Mouse (Mus musculus): ENCODE data around the gene Rnf186.
A peak's percentile ranks its signal among the peaks of the same experiment; 100 is the strongest.

Rnf186 gene

DNA sequence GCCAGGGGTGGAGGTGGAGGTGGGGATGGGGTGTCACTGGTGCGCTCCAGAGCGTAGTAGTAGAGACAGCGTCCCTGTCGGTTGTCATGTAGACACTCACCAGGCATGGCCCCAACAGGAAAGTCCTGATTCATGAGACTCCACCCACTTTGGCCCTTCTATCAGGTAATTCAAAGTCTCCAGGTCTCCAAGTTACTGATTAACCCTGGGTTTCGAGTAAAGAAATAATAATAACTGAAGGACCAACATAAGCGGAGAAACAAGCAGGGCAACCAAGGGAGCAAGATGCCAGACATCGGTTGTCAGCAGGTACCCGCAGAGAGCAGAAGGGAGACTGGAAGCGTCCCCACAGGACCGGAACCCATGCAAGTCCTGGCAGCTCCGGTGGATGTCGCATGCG, at the start of gene Rnf186:
Gene Rnf186, plus strand, starts transcription at position 247 of the 400 bp plus-strand sequence.
- no peak for DNase-seq

DNA sequence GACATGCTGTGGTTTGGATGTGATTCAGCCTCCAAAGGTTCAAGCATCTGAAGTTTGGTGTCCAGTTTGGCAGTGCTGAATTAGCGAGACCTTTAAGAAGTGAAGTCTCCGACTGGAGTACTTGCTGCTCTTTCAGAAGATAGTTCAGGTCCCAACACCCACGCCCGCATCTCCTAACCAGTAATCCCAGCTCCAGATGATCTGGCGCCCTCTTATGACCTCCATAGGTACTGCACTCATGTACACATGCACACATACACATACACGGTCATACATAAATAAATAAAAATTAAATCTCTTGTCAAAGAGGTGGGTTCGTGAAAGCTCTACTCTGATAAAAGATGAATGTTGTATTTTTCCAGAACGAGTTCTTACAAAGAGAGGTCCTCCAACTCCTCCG, 49.6 kb upstream of the Rnf186 start:
- no peak for DNase-seq

DNA sequence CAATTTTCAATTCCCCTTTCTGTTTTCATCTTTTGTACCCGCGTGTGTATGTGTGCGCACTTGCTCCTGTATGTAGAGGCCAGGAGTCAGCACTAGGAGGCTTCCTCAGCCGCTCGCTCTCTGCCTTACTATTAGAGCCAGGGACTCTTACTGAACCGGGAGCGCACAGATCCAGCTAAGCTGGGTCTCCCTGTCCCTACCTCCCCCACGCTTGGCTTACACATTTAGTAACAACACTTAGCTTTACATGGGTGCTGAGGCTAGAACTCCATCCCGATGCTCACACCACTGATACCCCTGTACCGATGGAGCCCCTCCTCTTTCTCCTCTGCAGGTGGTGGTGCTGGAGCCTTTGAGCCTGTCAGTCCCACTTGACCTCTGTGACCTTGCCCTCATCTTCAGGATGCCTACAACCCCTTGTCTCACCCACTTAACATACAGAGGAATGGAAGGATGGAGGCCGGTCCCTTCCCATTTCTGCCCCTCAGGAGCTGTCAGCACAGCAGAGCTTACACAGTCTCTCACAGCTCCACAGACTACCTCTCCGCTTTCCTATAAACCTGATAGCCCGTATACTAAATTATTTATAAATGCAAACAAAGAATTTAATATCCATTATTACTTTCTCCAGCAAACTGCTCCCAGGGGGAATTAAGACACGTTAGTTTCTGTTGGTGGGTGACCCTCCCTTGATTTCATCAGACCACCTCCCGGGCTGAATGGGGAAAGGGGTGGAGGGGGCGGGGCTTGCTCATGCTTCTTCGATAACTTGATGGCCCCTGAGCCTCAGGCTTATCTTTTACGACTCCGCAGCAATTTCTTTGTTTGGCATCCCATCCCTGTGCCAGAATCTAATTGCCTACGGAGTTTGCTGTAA, 45.4 kb upstream of the Rnf186 start:
- no peak for DNase-seq

DNA sequence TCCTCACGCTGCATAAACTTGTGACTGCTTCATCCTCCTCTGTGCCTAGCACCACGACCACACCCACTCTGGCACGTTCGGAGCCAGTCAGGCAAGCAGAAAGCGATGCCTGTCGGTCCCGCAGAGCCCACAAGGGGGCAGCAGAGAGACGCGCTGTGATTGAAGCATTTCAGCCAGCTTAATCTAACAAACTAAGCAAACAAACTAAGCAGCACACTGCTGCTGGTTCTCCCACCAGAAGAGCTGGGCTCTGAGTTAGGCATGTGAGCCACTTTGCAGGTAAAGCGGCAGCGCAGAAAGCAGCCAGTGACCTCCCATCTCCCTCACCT, 44.8 kb upstream of the Rnf186 start:
- DNase-seq = peak; percentile 97

GRCm38 (mm10) chr4:138925561-138925960, 41.4 kb upstream of the Rnf186 start:
- DNase-seq = no peak

GRCm38 (mm10) chr4:138933862-138934261, 33.0 kb upstream of the Rnf186 start:
- DNase-seq = no peak

DNA sequence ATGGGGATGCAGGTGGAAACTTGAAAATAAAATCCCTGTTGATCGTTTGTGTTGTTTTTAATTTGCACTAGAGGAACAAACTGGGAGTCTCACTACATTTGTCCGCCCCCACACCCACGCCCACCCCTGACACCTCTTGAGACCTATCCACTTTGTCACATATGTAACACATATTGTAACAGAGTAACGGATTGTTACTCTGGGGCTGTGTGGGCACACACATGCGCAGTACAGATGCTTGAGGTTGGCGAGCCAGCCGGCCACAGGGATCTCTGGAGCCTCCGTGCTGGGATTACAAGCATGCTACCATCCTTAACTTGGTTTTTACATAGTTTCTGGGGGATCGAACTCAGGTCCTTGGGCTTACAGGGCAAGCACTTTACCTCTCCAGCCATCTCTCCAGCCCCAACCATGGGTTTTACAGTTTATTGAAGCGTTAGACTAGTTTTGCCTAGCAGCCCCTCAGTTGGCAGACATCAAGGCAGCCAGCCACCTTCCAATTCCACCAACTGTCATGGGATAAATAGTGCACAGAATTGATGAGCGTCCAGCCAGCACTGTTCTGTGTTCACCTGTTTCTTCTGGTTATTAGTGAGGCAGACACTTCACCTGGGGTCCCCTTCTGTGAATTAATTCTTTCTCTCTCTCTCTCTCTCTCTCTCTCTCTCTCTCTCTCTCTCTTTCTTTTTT, 32.3 kb upstream of the Rnf186 start:
- no peak for DNase-seq

GRCm38 (mm10) chr4:138938495-138939269, 28.2 kb upstream of the Rnf186 start:
- DNase-seq = peak; percentile 25

GRCm38 (mm10) chr4:138939481-138939880, 27.4 kb upstream of the Rnf186 start:
- DNase-seq = no peak

DNA sequence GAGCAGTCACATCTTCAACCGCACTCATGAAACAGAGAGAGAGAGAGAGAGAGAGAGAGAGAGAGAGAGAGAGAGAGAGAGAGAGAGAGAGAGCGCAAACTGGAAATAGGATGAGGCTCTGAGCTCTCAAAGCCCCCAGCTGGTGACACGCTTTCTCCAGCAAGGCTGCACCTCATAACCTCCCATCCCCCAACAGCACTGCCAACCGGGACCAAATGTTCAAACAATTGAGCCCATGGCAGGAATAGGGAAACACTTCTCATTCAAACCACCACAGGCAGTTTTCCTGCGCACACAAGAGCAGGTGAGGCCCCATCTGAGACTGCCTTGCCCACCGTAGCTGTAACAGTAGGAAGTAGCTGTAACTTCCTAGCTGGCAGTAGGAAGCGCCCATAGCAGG, 25.5 kb upstream of the Rnf186 start:
- peak; percentile 44 for DNase-seq

GRCm38 (mm10) chr4:138941966-138942365, 24.9 kb upstream of the Rnf186 start:
- no peak for DNase-seq

GRCm38 (mm10) chr4:138943730-138944129, 23.2 kb upstream of the Rnf186 start:
- DNase-seq = peak; percentile 96

DNA sequence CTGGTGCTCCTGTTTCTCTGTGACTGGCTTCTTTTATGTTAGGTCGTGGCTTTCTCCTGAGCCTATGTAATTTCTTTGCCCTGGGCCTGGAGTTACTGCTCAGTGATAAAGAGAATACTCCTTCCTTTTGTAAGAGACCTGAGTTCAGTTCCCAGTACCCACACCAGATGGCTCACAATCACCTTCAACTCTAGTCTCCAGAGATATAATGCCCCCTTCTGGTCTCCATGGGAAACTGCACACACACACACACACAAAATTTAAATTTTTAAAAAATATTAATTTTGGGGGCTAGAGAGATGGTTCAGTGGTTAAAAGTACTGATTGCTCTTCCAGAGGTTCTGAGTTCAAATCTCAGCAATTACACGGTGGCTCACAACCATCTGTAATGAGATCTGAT, 18.7 kb upstream of the Rnf186 start:
- no peak for DNase-seq

DNA sequence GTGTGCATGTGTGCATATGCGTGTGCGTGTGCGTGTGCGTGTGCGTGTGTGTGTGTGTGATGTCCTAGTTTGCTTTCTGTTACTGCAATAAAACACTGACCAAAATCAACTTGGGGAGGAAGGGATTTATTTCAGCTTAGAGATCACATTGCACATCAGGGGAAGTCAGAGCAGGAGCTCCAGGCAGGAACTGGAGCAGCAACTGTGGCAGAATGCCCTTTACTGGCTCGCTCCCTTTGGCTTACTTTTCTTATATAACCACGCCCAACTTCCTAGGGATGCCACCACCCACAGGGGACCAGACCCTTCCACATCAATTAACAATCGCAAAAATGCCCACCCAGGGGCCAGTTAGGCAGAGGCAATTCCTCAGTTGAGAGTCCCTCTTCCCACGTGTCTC, 8.3 kb upstream of the Rnf186 start:
- no peak for DNase-seq

DNA sequence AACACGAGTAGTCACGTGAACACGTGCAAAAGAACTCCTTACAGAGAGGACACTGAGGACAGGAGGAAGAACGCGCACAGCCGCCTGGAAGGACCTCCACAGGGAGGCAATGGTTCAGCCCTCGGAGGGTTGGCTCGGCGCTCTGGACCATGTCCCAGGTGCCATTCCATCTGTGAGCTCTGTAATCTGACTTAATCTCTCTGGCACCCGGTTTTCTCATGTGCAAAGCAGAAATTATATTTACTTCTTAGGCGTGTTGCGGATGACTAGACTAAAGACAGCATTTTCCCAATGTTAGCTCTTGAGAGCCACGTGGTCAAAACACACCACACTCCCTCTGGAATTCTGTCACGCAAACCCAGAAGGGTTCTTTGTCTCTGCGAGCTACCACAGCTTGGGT, 7.8 kb upstream of the Rnf186 start:
- DNase-seq = no peak

- DNase-seq = no peak
These were observed 7.0 kb upstream of the Rnf186 start for GRCm38 (mm10) chr4:138959926-138960325.

DNA sequence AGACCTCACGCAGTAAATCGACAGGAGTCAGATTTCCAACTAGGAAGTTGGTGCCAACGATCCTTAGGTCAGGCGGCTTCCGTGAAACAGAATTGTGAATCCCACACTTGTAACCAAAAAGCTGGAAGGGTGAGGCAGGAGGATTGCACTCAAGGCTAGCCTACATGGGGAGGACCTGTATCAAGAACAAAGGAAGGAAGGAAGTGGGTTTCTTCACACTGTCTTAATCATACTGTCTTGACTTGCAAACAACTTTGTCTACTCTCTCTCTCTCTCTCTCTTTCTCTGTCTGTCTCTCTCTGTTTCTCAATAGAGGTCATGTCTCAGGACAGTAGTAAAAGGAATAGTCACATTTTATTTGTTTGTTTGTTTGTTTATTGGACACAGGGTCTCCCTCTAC, 4.2 kb upstream of the Rnf186 start:
- DNase-seq = no peak

GRCm38 (mm10) chr4:138965871-138966270, 1.0 kb upstream of the Rnf186 start:
- no peak for DNase-seq

DNA sequence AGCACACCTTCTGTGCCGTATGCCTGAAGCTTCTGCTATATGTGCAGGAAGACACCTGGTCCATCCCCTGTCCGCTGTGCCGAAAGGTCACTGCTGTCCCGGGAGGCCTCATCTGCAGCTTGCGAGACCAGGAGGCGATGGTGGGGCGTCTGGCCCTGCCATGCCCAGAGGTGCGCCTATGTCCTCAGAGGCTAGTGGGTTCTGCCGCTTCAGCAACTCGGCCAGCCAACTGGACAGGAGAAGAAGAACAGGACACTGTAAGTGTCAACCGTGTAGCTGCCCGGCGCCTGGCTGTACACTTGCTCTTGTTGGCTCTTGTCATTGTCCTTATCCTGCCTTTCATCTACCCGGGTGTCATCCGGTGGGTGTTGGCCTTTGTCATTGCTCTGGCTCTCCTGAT, 573 bp downstream of the Rnf186 start:
- no peak for DNase-seq

GRCm38 (mm10) chr4:138968772-138969556, 2.1 kb downstream of the Rnf186 start:
- no peak for DNase-seq

- no peak for DNase-seq
These were observed 2.8 kb downstream of the Rnf186 start for GRCm38 (mm10) chr4:138969736-138970135.

- no peak for DNase-seq
These were observed 4.5 kb downstream of the Rnf186 start for GRCm38 (mm10) chr4:138971371-138971770.
